Mouse (Mus musculus): ENCODE results near the gene Dvl3.
"Not testable (repeated sequence)": the region's sequence is repeated elsewhere in the genome, so short reads cannot be mapped to it uniquely, and the experiment has no call there.

The Dvl3 gene

DNA sequence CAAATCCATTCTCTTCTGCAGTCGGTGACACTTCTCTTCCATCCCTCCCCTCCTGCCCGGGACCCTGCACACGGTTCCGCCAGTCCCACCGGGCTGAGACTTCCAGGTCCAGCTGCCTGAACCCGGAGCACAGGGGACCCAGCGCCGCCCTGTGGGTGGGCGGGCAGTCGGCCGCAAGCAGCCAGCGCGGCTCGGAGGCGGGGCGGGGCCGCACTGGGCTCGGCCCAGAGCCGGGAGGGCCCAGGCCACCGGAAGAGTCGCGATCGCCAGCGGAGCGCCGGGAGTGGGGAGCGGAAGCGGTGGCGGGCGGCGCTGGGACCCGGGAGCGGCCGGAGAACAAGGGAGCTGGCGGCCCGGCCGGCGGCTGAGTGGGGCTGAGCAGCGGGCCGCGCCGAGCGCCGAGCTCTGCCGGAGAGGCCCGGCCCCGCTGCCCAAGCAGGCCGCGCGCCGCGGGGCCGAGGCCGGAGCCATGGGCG, at the start of gene Dvl3:
Gene Dvl3 (plus strand): TSS at position 257 of the 476 bp plus-strand sequence.
- in situ Hi-C loops (cut with MboI, MseI) = no loop called here

DNA sequence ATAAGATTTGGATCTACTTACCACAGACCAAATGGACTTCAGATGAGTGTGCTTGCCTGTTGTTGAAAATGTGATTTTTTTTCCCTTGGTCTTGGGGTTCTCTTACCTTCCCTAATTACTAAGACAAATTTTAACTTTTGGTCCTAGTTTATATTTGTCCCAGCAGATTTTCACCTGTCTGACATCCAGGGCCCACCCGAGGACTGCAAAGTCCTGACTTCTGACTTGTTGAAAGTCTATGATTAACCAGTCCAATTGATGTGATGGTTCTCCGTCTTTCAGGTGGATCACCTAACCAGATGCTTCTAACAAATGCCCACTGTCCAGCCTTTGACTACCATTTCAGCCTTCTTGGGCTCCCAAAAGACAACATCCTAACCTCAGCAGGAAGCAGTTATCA, 45.8 kb upstream of the Dvl3 start:
- in situ Hi-C loops (cut with MboI, MseI) = no loop called here

DNA sequence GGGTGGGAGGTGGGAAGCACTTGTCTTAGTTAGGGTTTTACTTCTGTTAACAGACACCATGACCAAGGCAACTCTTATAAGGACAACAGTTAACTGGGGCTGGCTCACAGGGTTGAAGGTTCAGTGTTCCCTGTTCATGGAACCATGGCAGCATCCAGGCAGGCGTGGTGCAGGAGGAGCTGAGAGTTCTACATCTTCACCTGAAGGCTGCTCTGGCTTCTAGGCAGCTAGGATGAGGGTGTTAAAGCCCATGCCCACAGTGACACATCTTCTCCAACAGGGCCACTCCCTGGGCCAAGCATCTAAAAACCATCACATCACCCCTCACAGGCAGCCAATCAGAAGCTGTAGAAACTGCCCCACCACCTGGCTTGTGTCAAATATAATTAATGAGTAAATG, 45.1 kb upstream of the Dvl3 start:
- in situ Hi-C loops (cut with MboI, MseI) = no loop called here

DNA sequence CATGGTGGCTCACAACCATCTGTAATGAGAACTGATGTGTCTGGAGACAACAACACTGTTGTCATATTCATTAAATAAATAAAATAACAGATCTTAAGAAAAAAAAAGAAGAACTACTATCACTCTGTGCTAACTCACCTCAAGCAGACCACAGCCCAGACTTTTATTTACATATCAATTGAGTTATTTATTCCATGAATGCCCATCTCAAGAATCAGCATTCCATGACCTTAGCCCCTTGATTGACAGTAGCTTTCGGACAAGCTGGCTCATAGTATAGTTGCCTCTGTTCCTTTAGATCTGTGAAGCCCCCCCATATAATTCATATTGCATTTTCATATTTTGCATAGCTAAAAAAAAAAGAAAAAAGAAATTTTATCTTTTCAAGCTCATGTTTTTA, 43.0 kb upstream of the Dvl3 start:
- in situ Hi-C loops (cut with MboI, MseI) = no loop called here

DNA sequence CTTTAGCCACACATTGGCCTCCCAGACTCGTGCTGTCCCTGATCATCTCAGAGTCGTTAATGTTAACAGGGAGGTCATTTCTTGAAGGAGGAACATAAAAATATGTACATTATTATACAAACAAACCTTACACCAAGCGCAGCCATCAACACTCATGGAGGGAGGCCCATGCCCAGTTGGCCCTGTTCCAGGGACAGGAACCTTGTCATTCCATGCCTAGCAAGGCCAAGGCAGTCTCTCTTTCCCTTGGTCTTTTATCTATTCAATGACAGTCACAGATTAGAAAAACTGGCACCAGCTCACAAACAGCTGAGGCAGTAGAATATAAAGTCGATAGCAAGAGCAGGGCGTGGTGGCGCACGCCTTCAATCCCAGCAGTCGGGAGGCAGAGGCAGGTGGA, 42.6 kb upstream of the Dvl3 start:
- in situ Hi-C loops (cut with MboI, MseI) = no loop called here

DNA sequence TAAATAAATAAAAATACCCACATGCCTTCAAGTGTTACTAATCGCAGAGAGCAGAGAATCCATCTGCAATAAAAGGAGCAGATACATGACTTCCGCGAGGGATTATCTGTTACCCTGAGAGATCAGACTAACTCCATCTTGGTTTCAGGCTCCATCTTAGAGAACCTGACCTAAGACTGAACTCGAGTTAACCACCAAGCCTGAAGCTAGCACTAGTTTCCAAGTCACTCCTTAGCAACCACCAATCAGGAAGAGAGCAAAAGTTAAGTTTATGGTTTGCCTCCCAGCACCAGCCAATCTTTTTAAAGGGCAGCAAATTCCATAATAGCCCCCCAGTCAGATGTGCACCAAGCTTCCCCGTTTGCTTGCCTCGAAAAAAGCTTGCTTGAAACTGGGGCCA, 42.0 kb upstream of the Dvl3 start:
- in situ Hi-C loops (cut with MboI, MseI) = no loop called here

DNA sequence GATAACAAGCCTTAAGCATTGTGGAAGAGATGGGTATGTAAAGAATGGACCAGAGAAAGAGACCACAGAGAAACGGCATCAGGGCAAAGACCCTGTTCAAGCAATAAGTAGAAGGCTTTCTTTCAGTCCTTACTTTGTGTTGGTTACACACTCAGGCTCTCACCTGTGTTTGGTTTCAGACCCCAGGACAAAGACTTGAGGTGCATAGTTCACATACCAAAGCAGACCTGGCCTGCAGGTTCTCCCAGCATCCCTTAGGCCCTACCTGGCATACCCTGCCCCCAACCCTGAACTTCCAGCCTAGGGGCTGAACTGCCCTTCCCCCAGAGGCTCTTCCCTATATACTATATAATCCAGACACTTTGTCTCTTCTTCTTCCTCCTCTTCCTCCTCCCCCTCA, 41.4 kb upstream of the Dvl3 start:
- in situ Hi-C loops (cut with MboI, MseI) = no loop called here

DNA sequence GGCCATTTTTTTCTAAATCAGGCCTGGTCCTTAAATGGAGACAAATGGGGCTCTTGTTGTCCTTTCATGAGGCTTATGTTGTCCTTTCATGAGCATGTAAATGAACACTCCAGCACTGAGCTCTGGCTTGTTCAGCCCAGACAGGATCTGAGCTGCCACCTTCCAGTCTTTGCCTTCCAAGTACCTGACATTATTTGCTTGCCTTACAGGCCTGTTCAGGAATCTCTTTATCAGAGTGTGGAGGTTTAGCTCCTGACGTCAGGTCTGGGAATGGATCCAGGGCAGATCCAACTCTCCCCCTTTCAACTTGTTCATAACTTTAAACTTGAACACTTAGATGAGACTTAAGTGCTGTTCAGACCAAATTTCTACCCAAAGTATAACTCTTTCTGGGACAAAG, 39.9 kb upstream of the Dvl3 start:
- in situ Hi-C loops (cut with MboI, MseI) = no loop called here

DNA sequence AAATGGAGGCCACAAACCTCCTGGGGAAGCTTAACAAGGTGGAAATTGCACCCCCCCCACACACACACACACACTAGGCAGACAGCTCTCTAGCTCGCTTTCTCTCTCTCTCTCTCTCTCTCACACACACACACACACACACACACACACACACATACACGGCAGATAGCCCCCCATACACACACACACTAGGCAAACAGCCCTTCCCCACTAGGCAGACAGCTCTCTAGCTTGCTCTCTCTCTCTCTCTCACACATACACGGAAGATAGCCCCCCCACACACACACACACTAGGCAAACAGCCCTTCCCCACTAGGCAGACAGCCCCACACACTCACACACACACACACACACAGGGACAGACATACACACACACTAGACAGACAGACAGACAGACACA, 39.5 kb upstream of the Dvl3 start:
- in situ Hi-C loops (cut with MboI, MseI) = no loop called here

DNA sequence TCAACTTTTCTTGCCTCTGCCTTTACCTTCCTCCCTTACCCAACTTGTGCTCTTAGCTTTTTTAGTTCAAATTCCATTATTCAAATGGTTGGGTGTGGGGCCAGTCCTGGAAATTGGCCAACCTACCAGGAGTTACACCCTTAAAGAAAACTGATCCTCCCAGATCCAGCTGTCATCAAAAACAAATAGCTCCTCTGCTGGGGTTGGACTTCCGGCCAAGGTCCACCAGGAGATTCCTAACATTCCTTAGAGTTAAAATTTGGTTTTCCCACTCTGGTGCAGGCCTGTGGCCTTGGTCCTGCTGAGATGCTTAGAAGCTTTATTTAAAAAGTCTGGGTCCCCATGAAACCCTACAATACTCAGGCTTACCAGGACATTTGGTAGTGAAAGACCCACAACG, 38.3 kb upstream of the Dvl3 start:
- in situ Hi-C loops (cut with MboI, MseI) = no loop called here

DNA sequence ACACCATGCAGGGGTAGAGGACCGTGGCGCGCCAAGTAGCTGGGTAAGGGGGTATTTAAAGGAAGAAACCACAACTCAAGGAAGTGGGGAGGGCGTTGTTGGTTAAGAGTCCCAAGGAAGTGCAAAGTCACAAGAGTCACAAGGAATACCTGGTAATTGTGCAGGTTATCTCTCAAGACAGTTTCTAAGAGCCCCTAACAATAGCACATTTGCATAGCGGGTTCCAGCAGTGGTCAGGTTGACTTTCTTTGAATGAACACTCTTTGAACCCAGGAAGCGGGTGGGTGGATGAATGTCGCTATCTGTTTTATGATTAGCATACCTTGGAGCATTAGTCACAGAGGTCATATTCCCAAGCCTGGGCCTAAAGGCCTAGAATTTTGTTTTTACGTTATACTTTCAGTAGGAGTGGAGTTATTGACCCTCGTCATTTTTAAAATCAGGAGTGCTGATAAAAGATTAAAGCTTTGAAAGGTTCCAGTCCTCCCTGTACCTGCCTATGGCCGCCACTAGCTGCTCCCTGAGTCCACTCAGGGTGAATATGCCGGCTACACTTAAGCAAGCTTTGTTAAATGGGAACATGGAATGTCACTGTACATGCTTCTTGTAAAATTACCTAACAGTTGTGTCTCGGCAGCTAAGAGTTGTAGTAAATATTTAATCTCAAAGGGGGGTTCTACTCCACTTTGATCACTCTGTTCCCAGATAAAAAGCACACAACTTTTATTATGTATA, 37.6 kb upstream of the Dvl3 start:
- in situ Hi-C loops (cut with MboI, MseI) = not testable (repeated sequence)

DNA sequence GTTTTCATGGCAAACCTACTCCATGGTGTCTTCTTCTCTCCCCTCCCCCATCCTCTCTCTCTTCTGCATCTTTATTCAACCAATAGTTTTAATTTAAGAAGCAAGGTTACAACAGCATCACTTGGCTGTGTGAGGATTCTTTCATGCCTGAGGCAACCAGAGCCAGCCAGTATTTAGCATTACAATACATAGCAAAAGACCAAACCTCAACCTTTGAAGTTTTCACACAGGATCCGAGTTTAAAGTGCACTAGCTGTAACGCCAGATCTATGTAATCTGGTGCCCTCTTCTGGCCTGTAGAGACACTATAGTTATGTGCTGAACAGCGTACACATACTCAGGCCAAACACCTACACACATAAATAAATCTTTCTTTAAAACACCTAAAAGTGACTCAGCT, 36.7 kb upstream of the Dvl3 start:
- in situ Hi-C loops (cut with MboI, MseI) = loop anchor here (10.0 kb wide), 1 partner anchor 165 kb away; no protein-coding TSS in a partner anchor

DNA sequence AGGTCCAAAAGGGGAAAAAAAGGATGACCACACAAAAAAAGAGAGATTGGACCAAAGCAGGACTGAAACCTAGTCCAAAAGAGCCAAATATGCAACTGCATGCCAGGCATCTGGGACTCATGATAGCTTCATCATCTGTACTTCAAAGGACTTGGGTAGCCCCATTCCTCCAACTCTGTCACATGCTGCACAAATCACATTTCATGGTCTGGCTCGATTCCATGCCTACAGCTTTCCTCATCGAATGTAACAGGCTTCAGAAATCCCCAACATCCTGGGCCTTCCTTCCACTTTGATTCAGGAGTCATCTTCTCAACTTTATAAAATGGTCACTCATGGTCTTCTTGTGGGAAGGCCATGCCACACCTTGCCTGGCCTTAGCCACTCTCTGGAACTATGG, 35.0 kb upstream of the Dvl3 start:
- in situ Hi-C loops (cut with MboI, MseI) = loop anchor here (10.0 kb wide), 1 partner anchor 167 kb away; no protein-coding TSS in a partner anchor

DNA sequence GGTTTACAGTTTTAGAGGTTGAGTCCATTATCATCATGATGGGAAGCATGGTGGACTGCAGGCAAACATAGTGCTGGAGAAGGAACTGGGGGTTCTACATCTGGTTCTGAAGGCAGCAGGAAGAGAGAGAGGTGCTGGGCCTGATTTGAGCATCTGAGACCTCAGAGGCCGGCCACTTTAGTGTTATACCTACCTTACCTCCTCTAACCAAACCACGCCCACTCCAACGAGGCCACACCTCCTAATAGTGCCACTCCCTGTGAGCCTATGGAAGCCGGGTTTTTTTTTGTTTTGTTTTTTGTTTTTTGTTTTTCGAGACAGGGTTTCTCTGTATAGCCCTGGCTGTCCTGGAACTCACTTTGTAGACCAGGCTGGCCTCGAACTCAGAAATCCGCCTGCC, 33.1 kb upstream of the Dvl3 start:
- in situ Hi-C loops (cut with MboI, MseI) = loop anchor here (10.0 kb wide), 1 partner anchor 169 kb away; no protein-coding TSS in a partner anchor

DNA sequence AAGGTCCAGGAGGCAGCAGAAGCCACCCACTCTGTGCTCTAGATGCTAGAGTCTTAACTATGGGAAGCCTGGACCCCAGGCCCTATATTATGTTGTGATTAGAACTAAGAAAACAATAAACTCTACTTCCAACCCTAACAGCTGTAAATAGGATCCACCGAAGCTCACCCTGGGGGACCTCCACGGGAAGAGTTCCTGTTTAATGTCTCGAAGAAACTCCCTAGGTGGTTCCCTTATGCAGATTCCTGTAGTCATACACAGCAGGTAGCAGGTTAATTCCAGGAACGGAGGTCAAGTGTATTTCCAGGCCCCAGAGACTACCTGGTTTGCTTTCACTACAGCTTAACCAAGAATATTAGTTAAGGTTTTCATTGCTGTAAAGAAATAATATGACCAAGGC, 31.7 kb upstream of the Dvl3 start:
- in situ Hi-C loops (cut with MboI, MseI) = loop anchor here (10.0 kb wide), 1 partner anchor 170 kb away; no protein-coding TSS in a partner anchor

DNA sequence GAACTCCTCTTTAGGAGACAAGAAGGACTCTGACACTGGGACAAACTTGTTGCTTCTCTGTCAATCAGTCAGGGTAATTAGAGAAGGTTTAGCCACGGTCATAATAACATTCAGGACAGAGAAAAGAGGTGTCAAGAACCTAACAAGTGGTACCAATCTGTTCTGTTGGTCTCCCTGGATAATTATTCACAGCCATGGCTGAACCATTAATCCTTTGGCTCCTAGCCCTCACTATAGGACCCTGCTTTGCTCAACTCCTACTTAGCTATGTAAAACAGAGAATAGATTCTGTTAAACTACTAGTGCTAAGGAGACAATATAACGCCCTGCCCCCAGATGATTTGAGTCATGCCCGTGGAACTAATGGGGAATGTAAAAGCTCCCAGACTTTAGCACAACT, 30.7 kb upstream of the Dvl3 start:
- in situ Hi-C loops (cut with MboI, MseI) = loop anchor here (10.0 kb wide), 1 partner anchor 171 kb away; no protein-coding TSS in a partner anchor

DNA sequence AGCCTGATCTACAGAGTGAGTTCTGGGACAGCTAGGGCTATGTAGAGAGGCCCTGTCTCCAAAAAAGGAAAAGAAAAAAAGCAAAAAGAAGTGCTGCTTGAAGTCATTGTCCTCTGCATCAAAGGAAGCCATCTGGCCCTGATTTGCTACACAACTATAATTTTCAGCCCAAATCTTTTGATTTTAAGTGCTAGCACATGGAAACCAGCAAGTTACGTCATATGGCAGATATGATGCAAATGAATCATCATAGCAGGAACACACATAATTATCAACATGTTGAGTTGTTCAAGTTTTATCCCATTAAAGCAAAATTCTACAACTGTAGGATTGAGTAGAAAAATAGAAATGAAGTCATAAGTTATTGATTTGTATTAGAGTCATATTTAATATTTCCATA, 28.6 kb upstream of the Dvl3 start:
- in situ Hi-C loops (cut with MboI, MseI) = loop anchor here (10.0 kb wide), 1 partner anchor 173 kb away; no protein-coding TSS in a partner anchor

DNA sequence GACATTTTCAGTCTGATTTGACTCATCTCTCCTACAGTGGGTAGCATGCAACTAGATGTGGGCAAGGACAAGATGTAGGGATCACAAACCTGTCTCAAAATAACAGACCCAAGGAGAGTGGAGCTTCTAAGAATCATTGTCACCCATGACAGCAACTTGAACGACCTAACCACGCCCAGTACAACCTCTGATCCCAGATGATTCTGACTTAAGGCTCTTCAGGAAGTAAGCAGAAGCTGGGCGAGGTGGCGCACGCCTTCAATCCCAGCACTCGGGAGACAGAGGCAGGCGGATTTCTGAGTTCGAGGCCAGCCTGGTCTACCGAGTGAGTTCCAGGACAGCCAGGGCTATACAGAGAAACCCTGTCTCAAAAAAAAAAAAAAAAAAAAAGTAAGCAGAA, 28.0 kb upstream of the Dvl3 start:
- in situ Hi-C loops (cut with MboI, MseI) = loop anchor here (10.0 kb wide), 1 partner anchor 174 kb away; no protein-coding TSS in a partner anchor

DNA sequence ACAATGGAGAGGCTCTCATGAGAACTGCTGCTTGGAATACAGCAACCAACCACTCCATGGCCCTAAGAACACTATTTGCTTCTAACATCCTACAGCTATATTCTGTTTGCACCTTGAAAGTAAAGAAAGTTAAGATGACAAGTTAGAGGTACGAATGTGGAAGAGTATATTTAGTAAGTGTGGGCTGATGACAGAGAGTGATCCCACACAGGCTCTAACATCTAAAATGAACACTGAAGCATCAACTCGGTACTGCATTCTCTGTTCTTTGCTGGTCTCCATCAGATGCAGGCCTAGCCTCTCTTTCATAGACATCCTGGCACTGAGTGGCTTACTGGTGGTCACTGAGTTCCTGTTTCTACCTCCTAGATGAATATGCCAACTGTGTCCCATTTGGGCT, 27.5 kb upstream of the Dvl3 start:
- in situ Hi-C loops (cut with MboI, MseI) = loop anchor here (10.0 kb wide), 1 partner anchor 174 kb away; no protein-coding TSS in a partner anchor

DNA sequence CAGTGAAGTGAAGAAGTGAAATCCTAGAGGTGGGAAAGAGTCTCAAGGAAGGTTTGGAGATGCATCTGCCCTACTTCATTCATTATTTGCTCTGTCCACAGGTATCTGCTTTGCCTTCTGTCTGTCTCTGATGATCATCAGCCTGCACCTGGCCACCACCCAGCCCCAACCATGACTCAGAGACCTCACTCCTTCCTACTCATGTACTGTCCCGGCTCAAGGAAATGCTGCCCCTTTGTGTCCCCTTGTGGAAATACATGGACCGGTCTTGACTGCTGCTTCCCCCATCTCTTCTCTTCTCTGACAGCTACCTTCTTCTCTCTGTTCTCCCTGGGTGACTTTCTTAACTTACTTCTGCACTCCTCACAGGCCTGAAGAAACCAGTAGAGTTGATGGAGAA, 26.2 kb upstream of the Dvl3 start:
- in situ Hi-C loops (cut with MboI, MseI) = loop anchor here (10.0 kb wide), 1 partner anchor 124 kb away; the partner anchor contains the start of genes Alg3, Eef1akmt4 and Gm49333

DNA sequence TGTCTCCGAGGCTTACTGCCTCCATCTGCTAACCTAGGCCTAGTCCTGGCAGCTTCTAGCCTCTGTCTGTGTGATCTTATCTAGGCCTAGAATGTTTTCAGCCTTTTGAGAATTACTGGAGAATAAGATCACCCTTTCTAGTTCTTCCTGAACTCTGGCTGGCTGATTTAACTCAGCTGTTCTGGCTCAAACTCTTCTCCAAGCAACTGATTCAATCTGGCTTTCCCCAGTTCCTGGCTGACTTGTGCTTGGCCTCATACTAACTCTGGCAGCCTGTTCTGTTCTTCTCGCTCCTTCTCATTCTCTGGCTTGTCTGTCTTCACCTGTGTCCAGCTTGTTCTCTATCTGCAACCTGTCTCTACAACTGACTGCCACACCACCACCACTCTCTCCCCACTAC, 25.5 kb upstream of the Dvl3 start:
- in situ Hi-C loops (cut with MboI, MseI) = loop anchor here (10.0 kb wide), 1 partner anchor 124 kb away; the partner anchor contains the start of genes Alg3, Eef1akmt4 and Gm49333

DNA sequence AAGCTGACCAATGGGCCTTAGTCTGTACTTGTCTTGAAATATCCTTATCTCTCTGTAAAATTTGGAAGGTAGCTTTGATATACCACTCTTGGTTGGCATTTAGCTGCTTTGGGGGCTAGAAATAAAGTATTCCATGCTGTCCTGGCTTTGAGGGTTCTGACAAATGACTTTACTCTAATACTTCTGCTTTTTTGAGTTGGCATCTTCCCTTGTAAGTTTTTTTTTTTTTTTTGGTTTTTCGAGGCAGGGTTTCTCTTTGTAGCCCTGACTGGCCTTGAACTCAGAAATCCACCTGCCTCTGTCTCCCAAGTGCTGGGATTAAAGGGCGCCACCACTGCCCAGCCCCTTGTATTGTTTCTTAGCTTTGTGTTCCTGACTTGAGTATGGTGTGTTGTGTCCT, 23.3 kb upstream of the Dvl3 start:
- in situ Hi-C loops (cut with MboI, MseI) = loop anchor here (10.0 kb wide), 1 partner anchor 121 kb away; the partner anchor contains the start of genes Alg3, Eef1akmt4 and Gm49333
